Mouse (Mus musculus): Measurements from ENCODE around the gene Trak2. TPM values are rescaled to one million over a fixed set of nuclear protein-coding genes. Genes with fewer than 3 reads are reported as not detected.
A peak's percentile ranks its signal among the peaks of the same experiment; 100 is the strongest.
"Not testable (repeated sequence)": the region's sequence is repeated elsewhere in the genome, so short reads cannot be mapped to it uniquely, and the experiment has no call there.

The Trak2 gene
- polyA plus RNA-seq, 1 experiment from 2014 or later: 29.6 TPM

- H3K36me3 ChIP-seq (ENCODE audit: control insufficient read depth, insufficient read depth, low read length): no peaks in the 10 kb centered on the region
- no peak for ATAC-seq (ENCODE audit: insufficient number of reproducible peaks, insufficient read depth, low FRiP score, low read depth)
- 40% methylated on average over 12 of the region's 12 CpGs for WGBS
- H3K9me3 ChIP-seq (ENCODE audit: control insufficient read depth, low read length): no peaks in the 10 kb centered on the region
- no peak overlapping the region; a peak in 1 of 4 replicates for H3K27ac ChIP-seq (replicated peaks in 1 of 2; ENCODE audit: control insufficient read depth in 1 of 2, insufficient read depth in 1 of 2, low read depth in 2 of 2, low read length in 2 of 2)
- H3K9ac ChIP-seq (ENCODE audit: low read length): no peak overlapping the region
- no peak overlapping the region for H3K4me3 ChIP-seq (ENCODE audit: control insufficient read depth in 1 of 2, insufficient read depth in 1 of 2, low read depth in 1 of 2, low read length in 2 of 2)
- peaks cover 13 to 47% of the 10 kb centered on the region in 2 experiments for H3K4me1 ChIP-seq (ENCODE audit: control insufficient read depth in 2 of 2, insufficient read depth in 2 of 2, low read length in 2 of 2)
- H3K4me2 ChIP-seq (ENCODE audit: low read length): no peak overlapping the region
- H3K27me3 ChIP-seq (ENCODE audit: control insufficient read depth, insufficient read depth, low read length): no peaks in the 10 kb centered on the region
These were observed 11.9 kb downstream of the Trak2 start for GRCm38 (mm10) chr1:58961152-58961893.

- no peak overlapping the region for H3K27ac ChIP-seq (replicated peaks in 1 of 2; ENCODE audit: control insufficient read depth in 1 of 2, insufficient read depth in 1 of 2, low read depth in 2 of 2, low read length in 2 of 2)
- no peaks in the 10 kb centered on the region for H3K9me3 ChIP-seq (ENCODE audit: control insufficient read depth, low read length)
- peaks cover 18 to 64% of the 10 kb centered on the region in 2 experiments for H3K4me1 ChIP-seq (ENCODE audit: control insufficient read depth in 2 of 2, insufficient read depth in 2 of 2, low read length in 2 of 2)
- H3K27me3 ChIP-seq (ENCODE audit: control insufficient read depth, insufficient read depth, low read length): no peaks in the 10 kb centered on the region
- H3K4me2 ChIP-seq (ENCODE audit: low read length): no peak overlapping the region
- no peak overlapping the region for H3K4me3 ChIP-seq (ENCODE audit: control insufficient read depth in 1 of 2, insufficient read depth in 1 of 2, low read depth in 1 of 2, low read length in 2 of 2)
- H3K36me3 ChIP-seq (ENCODE audit: control insufficient read depth, insufficient read depth, low read length): no peaks in the 10 kb centered on the region
- 79% methylated on average over 2 of the region's 2 CpGs for WGBS
- H3K9ac ChIP-seq (ENCODE audit: low read length): no peak overlapping the region
- ATAC-seq (ENCODE audit: insufficient number of reproducible peaks, insufficient read depth, low FRiP score, low read depth): no peak
These were observed 13.5 kb downstream of the Trak2 start for GRCm38 (mm10) chr1:58959682-58960081.

GRCm38 (mm10) chr1:58958789-58959526, 14.3 kb downstream of the Trak2 start:
- H3K4me3 ChIP-seq (ENCODE audit: control insufficient read depth in 1 of 2, insufficient read depth in 1 of 2, low read depth in 1 of 2, low read length in 2 of 2); H3K4me2 ChIP-seq (ENCODE audit: low read length); H3K36me3 ChIP-seq (ENCODE audit: control insufficient read depth, insufficient read depth, low read length); ATAC-seq (ENCODE audit: insufficient number of reproducible peaks, insufficient read depth, low FRiP score, low read depth); H3K9me3 ChIP-seq (ENCODE audit: control insufficient read depth, low read length); H3K27me3 ChIP-seq (ENCODE audit: control insufficient read depth, insufficient read depth, low read length); H3K9ac ChIP-seq (ENCODE audit: low read length): not testable (repeated sequence)
- peaks cover 23 to 71% of the 10 kb centered on the region in 2 experiments for H3K4me1 ChIP-seq (ENCODE audit: control insufficient read depth in 2 of 2, insufficient read depth in 2 of 2, low read length in 2 of 2)
- peak overlapping the region; percentile 60 to 64; a peak in 2 of 4 replicates for H3K27ac ChIP-seq (replicated peaks in 1 of 2; ENCODE audit: control insufficient read depth in 1 of 2, insufficient read depth in 1 of 2, low read depth in 2 of 2, low read length in 2 of 2)
- WGBS: 67% methylated on average over 16 of the region's 16 CpGs

GRCm38 (mm10) chr1:58957931-58958330, 15.3 kb downstream of the Trak2 start:
- no peaks in the 10 kb centered on the region for H3K36me3 ChIP-seq (ENCODE audit: control insufficient read depth, insufficient read depth, low read length)
- H3K9me3 ChIP-seq (ENCODE audit: control insufficient read depth, low read length): no peaks in the 10 kb centered on the region
- H3K4me3 ChIP-seq (ENCODE audit: control insufficient read depth in 1 of 2, insufficient read depth in 1 of 2, low read depth in 1 of 2, low read length in 2 of 2): no peak overlapping the region
- peaks cover 25 to 80% of the 10 kb centered on the region in 2 experiments for H3K4me1 ChIP-seq (ENCODE audit: control insufficient read depth in 2 of 2, insufficient read depth in 2 of 2, low read length in 2 of 2)
- peak overlapping the region; percentile 46 to 55; a peak in 3 of 4 replicates for H3K27ac ChIP-seq (replicated peaks in 1 of 2; ENCODE audit: control insufficient read depth in 1 of 2, insufficient read depth in 1 of 2, low read depth in 2 of 2, low read length in 2 of 2)
- H3K4me2 ChIP-seq (ENCODE audit: low read length): 0 out of 2 replicates have a peak overlapping the region, but pooled peaks have one; percentile 2
- no peak for ATAC-seq (ENCODE audit: insufficient number of reproducible peaks, insufficient read depth, low FRiP score, low read depth)
- no peaks in the 10 kb centered on the region for H3K27me3 ChIP-seq (ENCODE audit: control insufficient read depth, insufficient read depth, low read length)
- H3K9ac ChIP-seq (ENCODE audit: low read length): no peak overlapping the region
- 32% methylated on average over 2 of the region's 2 CpGs for WGBS

GRCm38 (mm10) chr1:58956229-58956628, 17.0 kb downstream of the Trak2 start:
- peaks cover 35 to 82% of the 10 kb centered on the region in 2 experiments for H3K4me1 ChIP-seq (ENCODE audit: control insufficient read depth in 2 of 2, insufficient read depth in 2 of 2, low read length in 2 of 2)
- no peak overlapping the region for H3K9ac ChIP-seq (ENCODE audit: low read length)
- no peak overlapping the region for H3K27ac ChIP-seq (replicated peaks in 1 of 2; ENCODE audit: control insufficient read depth in 1 of 2, insufficient read depth in 1 of 2, low read depth in 2 of 2, low read length in 2 of 2)
- no peaks in the 10 kb centered on the region for H3K36me3 ChIP-seq (ENCODE audit: control insufficient read depth, insufficient read depth, low read length)
- H3K4me3 ChIP-seq (ENCODE audit: control insufficient read depth in 1 of 2, insufficient read depth in 1 of 2, low read depth in 1 of 2, low read length in 2 of 2): no peak overlapping the region
- no peaks in the 10 kb centered on the region for H3K27me3 ChIP-seq (ENCODE audit: control insufficient read depth, insufficient read depth, low read length)
- WGBS: 72% methylated on average over 9 of the region's 9 CpGs
- no peak overlapping the region for H3K4me2 ChIP-seq (ENCODE audit: low read length)
- no peaks in the 10 kb centered on the region for H3K9me3 ChIP-seq (ENCODE audit: control insufficient read depth, low read length)
- no peak for ATAC-seq (ENCODE audit: insufficient number of reproducible peaks, insufficient read depth, low FRiP score, low read depth)

GRCm38 (mm10) chr1:58955716-58956115, 17.5 kb downstream of the Trak2 start:
- Histone ChIP-seq H3K9ac (ENCODE audit: low read length) (no peak overlapping the region), H3K36me3 (ENCODE audit: control insufficient read depth, insufficient read depth, low read length) (no peaks in the 10 kb centered on the region), H3K4me3 (ENCODE audit: control insufficient read depth in 1 of 2, insufficient read depth in 1 of 2, low read depth in 1 of 2, low read length in 2 of 2) (no peak overlapping the region), H3K27ac (replicated peaks in 1 of 2; ENCODE audit: control insufficient read depth in 1 of 2, insufficient read depth in 1 of 2, low read depth in 2 of 2, low read length in 2 of 2) (peak overlapping the region; percentile 19 to 47; a peak in 1 of 4 replicates), H3K27me3 (ENCODE audit: control insufficient read depth, insufficient read depth, low read length) (no peaks in the 10 kb centered on the region), H3K4me1 (ENCODE audit: control insufficient read depth in 2 of 2, insufficient read depth in 2 of 2, low read length in 2 of 2) (peaks cover 37 to 82% of the 10 kb centered on the region in 2 experiments), H3K4me2 (ENCODE audit: low read length) (no peak overlapping the region), H3K9me3 (ENCODE audit: control insufficient read depth, low read length) (no peaks in the 10 kb centered on the region)
- 51% methylated on average over 3 of the region's 3 CpGs for WGBS
- no peak for ATAC-seq (ENCODE audit: insufficient number of reproducible peaks, insufficient read depth, low FRiP score, low read depth)

- no peak overlapping the region for H3K9ac ChIP-seq (ENCODE audit: low read length)
- WGBS: 68% methylated on average over 8 of the region's 8 CpGs
- H3K27ac ChIP-seq (replicated peaks in 1 of 2; ENCODE audit: control insufficient read depth in 1 of 2, insufficient read depth in 1 of 2, low read depth in 2 of 2, low read length in 2 of 2): no peak overlapping the region; a peak in 1 of 4 replicates
These were observed 18.4 kb downstream of the Trak2 start for GRCm38 (mm10) chr1:58954578-58955410.

More at GRCm38 (mm10) chr1:58954578-58955410, 18.4 kb downstream of the Trak2 start:
- H3K4me3 ChIP-seq (ENCODE audit: control insufficient read depth in 1 of 2, insufficient read depth in 1 of 2, low read depth in 1 of 2, low read length in 2 of 2): no peak overlapping the region
- H3K36me3 ChIP-seq (ENCODE audit: control insufficient read depth, insufficient read depth, low read length): no peaks in the 10 kb centered on the region
- H3K4me2 ChIP-seq (ENCODE audit: low read length): no peak overlapping the region
- H3K27me3 ChIP-seq (ENCODE audit: control insufficient read depth, insufficient read depth, low read length): no peaks in the 10 kb centered on the region
- no peaks in the 10 kb centered on the region for H3K9me3 ChIP-seq (ENCODE audit: control insufficient read depth, low read length)
- ATAC-seq (ENCODE audit: insufficient number of reproducible peaks, insufficient read depth, low FRiP score, low read depth): no peak
- peaks cover 38 to 85% of the 10 kb centered on the region in 2 experiments for H3K4me1 ChIP-seq (ENCODE audit: control insufficient read depth in 2 of 2, insufficient read depth in 2 of 2, low read length in 2 of 2)

Measured in heart, embryonic 14.5 days (tissue).